Comparison of ENCODE assay signal across 21 mouse cellular contexts in the genomic region with DNA sequence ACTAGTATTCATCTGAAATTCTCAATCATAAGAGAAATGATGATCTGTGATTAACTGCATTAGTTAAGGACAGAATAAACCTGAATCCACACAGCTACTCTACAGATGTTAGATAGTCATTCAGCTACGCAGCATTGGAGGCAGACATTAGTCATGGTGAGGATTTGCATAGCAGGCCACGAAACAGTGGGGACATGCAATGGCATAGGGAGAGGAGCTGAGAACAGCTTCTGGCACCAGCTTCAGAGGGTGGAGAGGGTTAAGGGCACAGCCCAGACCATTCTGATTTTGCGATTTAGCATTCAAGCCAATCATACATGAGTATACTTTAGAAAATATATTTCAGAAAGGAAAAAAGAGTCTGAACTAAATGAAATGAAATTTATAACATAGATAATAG.
A peak's percentile ranks its signal among the peaks of the same experiment; 100 is the strongest.
DNase-seq lines count a peak whose midpoint lies in the region; ATAC-seq and TF ChIP-seq lines count a peak whose summit lies in the region.
"Had no signal": no experiment of that assay in that cellular context is flagged by ENCODE, and none has a peak within 500 bp of the region (broad histone marks: within the 10 kb centered on the region; RNA-seq: fewer than 3 reads in every experiment).

No protein-coding gene starts in this region.

- no peak overlapping the region for H3K4me2 ChIP-seq in midbrain, embryonic 11.5 days
- H3K4me2 ChIP-seq in midbrain, postnatal 0 days (ENCODE audit: low read depth, low read length, poor library complexity, severe bottlenecking), result no peak overlapping the region
- H3K4me2 ChIP-seq in midbrain, embryonic 14.5 days (ENCODE audit: low read length), result no peak overlapping the region
- H3K4me2 ChIP-seq: embryonic facial prominence, embryonic 12.5 days; forebrain, embryonic 13.5 days; forebrain, embryonic 15.5 days had no signal

- H3K4me3 ChIP-seq in midbrain, embryonic 11.5 days (ENCODE audit: low read depth, low read length), result no peak overlapping the region
- H3K4me3 ChIP-seq in midbrain, postnatal 0 days (ENCODE audit: low read depth, low read length), result no peak overlapping the region
- H3K4me3 ChIP-seq in midbrain, embryonic 14.5 days (replicated peaks; ENCODE audit: low read depth, low read length), result no peak overlapping the region
- H3K4me3 ChIP-seq in midbrain, embryonic 10.5 days, result no peak overlapping the region
- H3K4me3 ChIP-seq: embryonic facial prominence, embryonic 10.5 days; embryonic facial prominence, embryonic 12.5 days; forebrain, embryonic 13.5 days; forebrain, embryonic 15.5 days had no signal

- H3K9me3 ChIP-seq in midbrain, embryonic 11.5 days (ENCODE audit: control insufficient read depth, low read length), result no peaks in the 10 kb centered on the region
- H3K9me3 ChIP-seq in midbrain, postnatal 0 days (ENCODE audit: low read length), result no peaks in the 10 kb centered on the region
- no peaks in the 10 kb centered on the region for H3K9me3 ChIP-seq in midbrain, embryonic 14.5 days (ENCODE audit: control insufficient read depth, low read length)
- H3K9me3 ChIP-seq in midbrain, embryonic 10.5 days (replicated peaks), result no peaks in the 10 kb centered on the region
- H3K9me3 ChIP-seq: embryonic facial prominence, embryonic 10.5 days; embryonic facial prominence, embryonic 12.5 days; forebrain, embryonic 13.5 days; forebrain, embryonic 15.5 days; G1E had no signal

- no peak for TF ChIP-seq CTCF in midbrain, postnatal 0 days (IDR thresholded peaks at IDR 0.05)

- ATAC-seq in midbrain, embryonic 11.5 days (ENCODE audit: low FRiP score), result no peak
- ATAC-seq in midbrain, postnatal 0 days (ENCODE audit: low FRiP score), result no peak
- no peak; the same call in 1 of the 2 replicates for ATAC-seq in midbrain, embryonic 14.5 days (ENCODE audit: low FRiP score, low TSS enrichment)
- ATAC-seq: activated CD4-positive, CD25-positive, alpha-beta regulatory T cell, adult 4 months; forebrain, embryonic 13.5 days; forebrain, embryonic 15.5 days; forebrain, postnatal 0 days; Patski had no signal

- H3K36me3 ChIP-seq in midbrain, embryonic 11.5 days (ENCODE audit: control insufficient read depth, insufficient read depth, low read length), result no peaks in the 10 kb centered on the region
- H3K36me3 ChIP-seq in midbrain, postnatal 0 days (ENCODE audit: insufficient read depth, low read length), result peaks cover 14% of the 10 kb centered on the region
- H3K36me3 ChIP-seq in midbrain, embryonic 14.5 days (ENCODE audit: control insufficient read depth, insufficient read depth, low read length), result peaks cover 10% of the 10 kb centered on the region; the same call in 1 of the 2 replicates
- H3K36me3 ChIP-seq in midbrain, embryonic 10.5 days, result peaks cover 6% of the 10 kb centered on the region; the same call in 1 of the 2 replicates
- H3K36me3 ChIP-seq: G1E had no signal

- WGBS in midbrain, embryonic 11.5 days, result 57% methylated on average over 3 of the region's 3 CpGs
- WGBS in midbrain, postnatal 0 days, result 50% methylated on average over 3 of the region's 3 CpGs
- WGBS in midbrain, embryonic 14.5 days, result 38% methylated on average over 3 of the region's 3 CpGs
- WGBS in midbrain, embryonic 10.5 days, result 73% methylated on average over 3 of the region's 3 CpGs

- no peaks in the 10 kb centered on the region for H3K27me3 ChIP-seq in midbrain, embryonic 11.5 days (ENCODE audit: control insufficient read depth, insufficient read depth, low read length)
- H3K27me3 ChIP-seq in midbrain, postnatal 0 days (ENCODE audit: insufficient read depth, low read length), result no peaks in the 10 kb centered on the region
- H3K27me3 ChIP-seq in midbrain, embryonic 14.5 days (ENCODE audit: control insufficient read depth, insufficient read depth, low read length), result no peaks in the 10 kb centered on the region
- no peaks in the 10 kb centered on the region for H3K27me3 ChIP-seq in midbrain, embryonic 10.5 days (ENCODE audit: low read depth, poor library complexity, severe bottlenecking)
- H3K27me3 ChIP-seq: embryonic facial prominence, embryonic 12.5 days; forebrain, embryonic 13.5 days; forebrain, embryonic 15.5 days had no signal

- H3K9ac ChIP-seq in midbrain, embryonic 11.5 days (ENCODE audit: low read length), result no peak overlapping the region
- no peak overlapping the region for H3K9ac ChIP-seq in midbrain, postnatal 0 days (replicated peaks; ENCODE audit: low read length, poor library complexity, severe bottlenecking)
- H3K9ac ChIP-seq in midbrain, embryonic 14.5 days (replicated peaks; ENCODE audit: low read length), result no peak overlapping the region
- H3K9ac ChIP-seq: embryonic facial prominence, embryonic 12.5 days; forebrain, embryonic 13.5 days; forebrain, embryonic 15.5 days; forebrain, postnatal 0 days had no signal

- peak; percentile 77 for DNase-seq in midbrain, embryonic 11.5 days (ENCODE audit: low spot score, missing footprints)
- no peak for DNase-seq in midbrain, postnatal 0 days (ENCODE audit: low spot score)
- peak; percentile 21 for DNase-seq in midbrain, embryonic 14.5 days
- DNase-seq in midbrain, embryonic 10.5 days (ENCODE audit: low spot score), result no peak
- DNase-seq in testis, postnatal 10 days (ENCODE audit: low spot score), result no peak
- DNase-seq: adrenal gland, adult 8-10 months; adrenal gland, postnatal 14 days; adrenal gland, postnatal 36 days; cerebellum, adult 11-12 months; cerebellum, adult 2 months; cerebellum, adult 9-10 months; cerebellum, postnatal 10 days; cerebellum, postnatal 25 days; forebrain, postnatal 0 days had no signal

- no peak overlapping the region for H3K27ac ChIP-seq in midbrain, embryonic 11.5 days (ENCODE audit: low read depth, low read length)
- H3K27ac ChIP-seq in midbrain, postnatal 0 days (ENCODE audit: low read depth, low read length), result no peak overlapping the region
- H3K27ac ChIP-seq in midbrain, embryonic 14.5 days (replicated peaks; ENCODE audit: low read depth, low read length), result no peak overlapping the region
- no peak overlapping the region for H3K27ac ChIP-seq in midbrain, embryonic 10.5 days (replicated peaks)
- H3K27ac ChIP-seq: embryonic facial prominence, embryonic 10.5 days; embryonic facial prominence, embryonic 12.5 days; forebrain, embryonic 13.5 days; forebrain, embryonic 15.5 days had no signal

- H3K4me1 ChIP-seq in midbrain, embryonic 11.5 days (ENCODE audit: control insufficient read depth, insufficient read depth, low read length), result no peaks in the 10 kb centered on the region
- H3K4me1 ChIP-seq in midbrain, postnatal 0 days (ENCODE audit: insufficient read depth, low read length), result no peaks in the 10 kb centered on the region
- no peaks in the 10 kb centered on the region for H3K4me1 ChIP-seq in midbrain, embryonic 14.5 days (ENCODE audit: control insufficient read depth, insufficient read depth, low read length)
- H3K4me1 ChIP-seq in midbrain, embryonic 10.5 days, result no peaks in the 10 kb centered on the region
- H3K4me1 ChIP-seq: embryonic facial prominence, embryonic 12.5 days had no signal

Comparison
In these comparisons a context has a peak if more than half of its experiments do, and no peak if none do; other contexts are left out.
1. DNase-seq: peak in midbrain, embryonic 11.5 days (single experiment) and midbrain, embryonic 14.5 days (single experiment); none in midbrain, postnatal 0 days (single experiment), midbrain, embryonic 10.5 days (single experiment) and testis, postnatal 10 days (single experiment).